Mouse (Mus musculus): ENCODE measurements around the gene Hdgfl3. TPM values are rescaled to one million over a fixed set of nuclear protein-coding genes. Genes with fewer than 3 reads are reported as not detected.
A peak's percentile ranks its signal among the peaks of the same experiment; 100 is the strongest.

Hdgfl3 gene
- polyA plus RNA-seq, 1 experiment from 2014 or later: 57.5 TPM

GRCm38 (mm10) chr7:81881600-81881999, 52.7 kb downstream of the Hdgfl3 start:
- H3K4me3 ChIP-seq: no peak overlapping the region
- no peak overlapping the region for H3K4me2 ChIP-seq (replicated peaks)
- H3K27ac ChIP-seq: no peak overlapping the region
- H3K9me3 ChIP-seq (replicated peaks): no peaks in the 10 kb centered on the region
- no peak overlapping the region for H3K9ac ChIP-seq
- no peaks in the 10 kb centered on the region for H3K27me3 ChIP-seq
- no peaks in the 10 kb centered on the region; the same call in 1 of the 2 replicates for H3K36me3 ChIP-seq
- no peaks in the 10 kb centered on the region for H3K4me1 ChIP-seq
- no peak for ATAC-seq (ENCODE audit: low FRiP score)
- 90% methylated on average over 3 of the region's 3 CpGs for WGBS

- Histone ChIP-seq H3K4me2 (replicated peaks) (no peak overlapping the region), H3K27ac (no peak overlapping the region), H3K27me3 (no peaks in the 10 kb centered on the region), H3K4me1 (no peaks in the 10 kb centered on the region), H3K9me3 (replicated peaks) (no peaks in the 10 kb centered on the region), H3K4me3 (no peak overlapping the region), H3K36me3 (no peaks in the 10 kb centered on the region), H3K9ac (no peak overlapping the region)
- ATAC-seq (ENCODE audit: low FRiP score): no peak
- 91% methylated on average over 4 of the region's 4 CpGs for WGBS
Measured at GRCm38 (mm10) chr7:81880797-81881196, 53.5 kb downstream of the Hdgfl3 start.

- Histone ChIP-seq H3K36me3 (no peaks in the 10 kb centered on the region), H3K27me3 (no peaks in the 10 kb centered on the region), H3K27ac (no peak overlapping the region), H3K9me3 (replicated peaks) (no peaks in the 10 kb centered on the region), H3K4me2 (replicated peaks) (no peak overlapping the region), H3K4me1 (no peaks in the 10 kb centered on the region), H3K4me3 (no peak overlapping the region), H3K9ac (no peak overlapping the region)
- 84% methylated on average over 5 of the region's 5 CpGs for WGBS
- ATAC-seq (ENCODE audit: low FRiP score): no peak
Measured at GRCm38 (mm10) chr7:81880286-81880685, 54.0 kb downstream of the Hdgfl3 start.

GRCm38 (mm10) chr7:81875372-81875771, 58.9 kb downstream of the Hdgfl3 start:
- 89% methylated on average over 9 of the region's 9 CpGs for WGBS
- H3K27me3 ChIP-seq: no peaks in the 10 kb centered on the region
- no peak for ATAC-seq (ENCODE audit: low FRiP score)
- H3K4me1 ChIP-seq: no peaks in the 10 kb centered on the region
- H3K9me3 ChIP-seq (replicated peaks): no peaks in the 10 kb centered on the region
- no peak overlapping the region for H3K4me3 ChIP-seq
- no peak overlapping the region for H3K4me2 ChIP-seq (replicated peaks)
- no peak overlapping the region for H3K27ac ChIP-seq
- H3K9ac ChIP-seq: no peak overlapping the region
- H3K36me3 ChIP-seq: no peaks in the 10 kb centered on the region

- Histone ChIP-seq H3K4me1 (no peaks in the 10 kb centered on the region), H3K9me3 (replicated peaks) (no peaks in the 10 kb centered on the region), H3K4me3 (no peak overlapping the region), H3K27me3 (no peaks in the 10 kb centered on the region), H3K9ac (no peak overlapping the region), H3K27ac (no peak overlapping the region), H3K36me3 (no peaks in the 10 kb centered on the region), H3K4me2 (replicated peaks) (no peak overlapping the region)
- no peak for ATAC-seq (ENCODE audit: low FRiP score)
- 83% methylated on average over 6 of the region's 6 CpGs for WGBS
Measured at GRCm38 (mm10) chr7:81874636-81875035, 59.6 kb downstream of the Hdgfl3 start.

GRCm38 (mm10) chr7:81873807-81874206, 60.5 kb downstream of the Hdgfl3 start:
- Histone ChIP-seq H3K27ac (no peak overlapping the region), H3K27me3 (no peaks in the 10 kb centered on the region), H3K4me1 (no peaks in the 10 kb centered on the region), H3K36me3 (no peaks in the 10 kb centered on the region), H3K4me2 (replicated peaks) (no peak overlapping the region), H3K9ac (no peak overlapping the region), H3K9me3 (replicated peaks) (no peaks in the 10 kb centered on the region), H3K4me3 (no peak overlapping the region)
- 53% methylated on average over 1 of the region's 1 CpGs for WGBS
- ATAC-seq (ENCODE audit: low FRiP score): no peak

GRCm38 (mm10) chr7:81872493-81873013, 61.7 kb downstream of the Hdgfl3 start:
- ATAC-seq (ENCODE audit: low FRiP score): no peak
- H3K9me3 ChIP-seq (replicated peaks): no peaks in the 10 kb centered on the region
- no peaks in the 10 kb centered on the region for H3K36me3 ChIP-seq
- no peaks in the 10 kb centered on the region for H3K27me3 ChIP-seq
- no peak overlapping the region for H3K27ac ChIP-seq
- 72% methylated on average over 13 of the region's 13 CpGs for WGBS
- H3K4me3 ChIP-seq: no peak overlapping the region
- no peak overlapping the region for H3K9ac ChIP-seq
- H3K4me1 ChIP-seq: no peaks in the 10 kb centered on the region
- no peak overlapping the region for H3K4me2 ChIP-seq (replicated peaks)

- WGBS: 24% methylated on average over 6 of the region's 6 CpGs
Measured at GRCm38 (mm10) chr7:81868158-81868557, 66.1 kb downstream of the Hdgfl3 start.

GRCm38 (mm10) chr7:81867231-81867930, 66.9 kb downstream of the Hdgfl3 start:
- no peaks in the 10 kb centered on the region for H3K36me3 ChIP-seq
- no peak overlapping the region for H3K4me3 ChIP-seq
- H3K4me1 ChIP-seq: no peaks in the 10 kb centered on the region
- no peak overlapping the region for H3K4me2 ChIP-seq (replicated peaks)
- 0 out of 2 replicates have a peak, but pooled peaks cover under 1% of the 10 kb centered on the region for H3K27me3 ChIP-seq
- no peak for ATAC-seq (ENCODE audit: low FRiP score)
- 83% methylated on average over 9 of the region's 9 CpGs for WGBS
- no peak overlapping the region for H3K27ac ChIP-seq
- H3K9ac ChIP-seq: no peak overlapping the region
- no peaks in the 10 kb centered on the region for H3K9me3 ChIP-seq (replicated peaks)

More at GRCm38 (mm10) chr7:81868158-81868557, 66.1 kb downstream of the Hdgfl3 start:
- no peaks in the 10 kb centered on the region for H3K4me1 ChIP-seq
- H3K4me2 ChIP-seq (replicated peaks): no peak overlapping the region
- no peaks in the 10 kb centered on the region for H3K9me3 ChIP-seq (replicated peaks)
- ATAC-seq (ENCODE audit: low FRiP score): peak; percentile 72
- no peaks in the 10 kb centered on the region for H3K27me3 ChIP-seq
- no peak overlapping the region for H3K9ac ChIP-seq
- H3K27ac ChIP-seq: no peak overlapping the region
- no peak overlapping the region for H3K4me3 ChIP-seq
- H3K36me3 ChIP-seq: no peaks in the 10 kb centered on the region

GRCm38 (mm10) chr7:81865937-81866336, 68.3 kb downstream of the Hdgfl3 start:
- H3K9me3 ChIP-seq (replicated peaks): no peaks in the 10 kb centered on the region
- no peaks in the 10 kb centered on the region for H3K4me1 ChIP-seq
- no peak for ATAC-seq (ENCODE audit: low FRiP score)
- no peak overlapping the region for H3K27ac ChIP-seq
- no peak overlapping the region for H3K4me3 ChIP-seq
- H3K9ac ChIP-seq: no peak overlapping the region
- H3K4me2 ChIP-seq (replicated peaks): no peak overlapping the region
- H3K27me3 ChIP-seq: peaks cover 5% of the 10 kb centered on the region
- H3K36me3 ChIP-seq: no peaks in the 10 kb centered on the region
- 92% methylated on average over 6 of the region's 6 CpGs for WGBS

GRCm38 (mm10) chr7:81864552-81864951, 69.7 kb downstream of the Hdgfl3 start:
- Histone ChIP-seq H3K36me3 (no peaks in the 10 kb centered on the region), H3K9me3 (replicated peaks) (no peaks in the 10 kb centered on the region), H3K4me3 (no peak overlapping the region), H3K27ac (no peak overlapping the region), H3K27me3 (peaks cover 17% of the 10 kb centered on the region), H3K9ac (no peak overlapping the region), H3K4me1 (peaks cover under 1% of the 10 kb centered on the region; the same call in 1 of the 2 replicates), H3K4me2 (replicated peaks) (no peak overlapping the region)
- 90% methylated on average over 6 of the region's 6 CpGs for WGBS
- ATAC-seq (ENCODE audit: low FRiP score): no peak

GRCm38 (mm10) chr7:81862587-81863583, 71.4 kb downstream of the Hdgfl3 start:
- Histone ChIP-seq H3K4me2 (replicated peaks) (no peak overlapping the region), H3K4me1 (peaks cover 10% of the 10 kb centered on the region), H3K9ac (no peak overlapping the region), H3K9me3 (replicated peaks) (no peaks in the 10 kb centered on the region), H3K4me3 (no peak overlapping the region), H3K36me3 (no peaks in the 10 kb centered on the region), H3K27me3 (peaks cover 33% of the 10 kb centered on the region), H3K27ac (no peak overlapping the region; the same call in 1 of the 2 replicates)
- 70% methylated on average over 24 of the region's 24 CpGs for WGBS
- ATAC-seq (ENCODE audit: low FRiP score): no peak

Data from hindbrain, embryonic 12.5 days (tissue).